Mouse (Mus musculus): ENCODE measurements around the gene Zfp654. TPM values are rescaled to one million over a fixed set of nuclear protein-coding genes. Genes with fewer than 3 reads are reported as not detected.

The Zfp654 gene
- polyA plus RNA-seq, 1 experiment from 2014 or later = 4.3 TPM

Other genes with a start within 250 kb of the Zfp654 start
- gene Csnka2ip, start 249.2 kb downstream of the Zfp654 start, polyA plus RNA-seq (2015; fragmentation: Nextera tagmentation; extraction: Ambion mirVana) = not detected in 2 replicates
- gene 4930453N24Rik, start 80.5 kb downstream of the Zfp654 start, polyA plus RNA-seq (2015; fragmentation: Nextera tagmentation; extraction: Ambion mirVana) = 14.0 and 14.8 TPM in 2 replicates
- 59.4 and 68.2 TPM in 2 replicates for gene Cggbp1, start 344 bp upstream of the Zfp654 start, polyA plus RNA-seq (2015; fragmentation: Nextera tagmentation; extraction: Ambion mirVana)